Mouse (Mus musculus) megakaryocyte, embryonic 14.5 days (primary cell): ENCODE results near the gene Zfp423.

Experiments used
- FLI1 ChIP-seq: IDR thresholded peaks from 2 replicates; pipeline ENCODE4 v1.6.1; 2012; ENCODE audit warnings: low read length, inconsistent platforms, mixed read lengths
- GATA1 ChIP-seq: IDR thresholded peaks from 3 replicates; pipeline ENCODE4 v1.6.1; 2012; ENCODE audit warnings: mixed read lengths, low read length, inconsistent platforms, borderline replicate concordance

DNA sequence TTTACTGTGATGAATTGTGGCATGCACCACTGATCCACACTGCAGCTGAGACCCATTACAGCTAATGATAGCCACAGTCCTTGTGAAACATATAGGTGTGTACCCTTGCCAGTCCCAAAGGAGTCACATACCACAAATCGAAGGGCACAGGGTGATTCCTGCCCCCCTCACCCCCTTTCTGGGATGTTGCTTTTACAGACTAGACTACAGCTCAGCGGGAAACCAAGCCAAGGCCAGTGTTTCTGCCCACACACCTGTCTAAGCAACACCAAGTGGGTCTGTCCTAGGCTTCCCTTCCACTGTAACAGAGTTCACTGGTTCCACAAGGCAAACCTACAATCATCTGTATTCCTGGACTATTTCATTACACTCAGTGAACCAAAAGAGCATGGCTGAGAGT, 287.2 kb downstream of the Zfp423 start:
- no peak for TF ChIP-seq GATA1
- TF ChIP-seq FLI1, result no peak
